Mouse (Mus musculus) fibroblast of lung, adult 2 months (primary cell): ENCODE measurements around the gene M6pr.
"Not testable (repeated sequence)": the region's sequence is repeated elsewhere in the genome, so short reads cannot be mapped to it uniquely, and the experiment has no call there.

Source experiments
- DNase-seq: peaks from one replicate; pipeline ENCODE4 v3.0.0-alpha.2; 2011; ENCODE audit warnings: low read depth

Gene M6pr

DNA sequence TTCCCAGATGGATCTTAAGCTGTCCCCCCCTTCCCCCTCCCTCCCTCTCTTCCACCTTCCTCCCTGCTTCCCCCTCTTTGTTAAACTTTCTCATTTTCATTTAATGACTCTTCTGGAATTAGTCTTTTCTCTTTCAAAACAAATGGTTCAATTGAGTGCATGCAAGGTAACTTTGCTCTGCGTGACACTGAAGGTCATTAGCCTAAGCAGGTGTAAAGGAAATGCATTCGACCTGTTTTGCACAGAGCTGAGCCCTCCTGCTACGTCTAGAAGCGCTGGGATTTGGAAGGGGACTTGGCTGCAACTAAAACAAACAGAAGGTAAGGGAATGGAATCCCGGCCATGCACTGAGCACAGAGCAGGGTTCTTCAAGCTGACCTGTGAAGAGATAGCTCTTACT lies 33.6 kb downstream of the M6pr start:
- no peak for DNase-seq

- DNase-seq = no peak
Observed at GRCm38 (mm10) chr6:122343719-122344118, 35.2 kb downstream of the M6pr start.

- DNase-seq = no peak
Observed at GRCm38 (mm10) chr6:122344386-122345116, 36.0 kb downstream of the M6pr start.

GRCm38 (mm10) chr6:122345731-122346130 lies 37.2 kb downstream of the M6pr start:
- DNase-seq = no peak

GRCm38 (mm10) chr6:122346399-122346798 lies 37.9 kb downstream of the M6pr start:
- no peak for DNase-seq

GRCm38 (mm10) chr6:122347326-122347725 lies 38.8 kb downstream of the M6pr start:
- not testable (repeated sequence) for DNase-seq

GRCm38 (mm10) chr6:122355909-122356308 lies 47.4 kb downstream of the M6pr start:
- DNase-seq = no peak

- DNase-seq = no peak
Observed at GRCm38 (mm10) chr6:122357089-122357488, 48.6 kb downstream of the M6pr start.

GRCm38 (mm10) chr6:122365706-122366105 lies 57.2 kb downstream of the M6pr start:
- DNase-seq = no peak

GRCm38 (mm10) chr6:122366287-122366686 lies 57.8 kb downstream of the M6pr start:
- DNase-seq = no peak

DNA sequence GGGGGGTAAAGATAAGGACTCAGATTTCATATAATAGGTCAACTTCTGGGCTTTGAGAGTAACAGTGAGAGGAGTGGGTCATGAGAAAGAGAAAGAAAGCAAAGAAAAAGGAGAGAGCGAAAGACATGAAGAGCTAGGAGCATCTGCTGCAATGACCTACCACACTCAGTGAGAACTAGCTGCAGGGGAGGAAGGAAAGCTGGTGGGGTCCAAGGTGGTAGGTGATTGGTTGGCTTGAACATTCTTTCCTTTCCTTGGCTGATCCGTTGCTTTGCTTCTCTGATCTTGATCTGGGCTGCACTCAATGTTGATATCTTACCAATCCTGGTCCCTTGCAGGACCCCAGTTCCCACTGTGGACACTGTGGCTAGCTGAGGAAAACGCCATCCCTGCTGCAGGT lies 58.5 kb downstream of the M6pr start:
- no peak for DNase-seq
